Mouse (Mus musculus) 416B (cell line): Measurements from ENCODE around the gene Art5.

Experiments
- DNase-seq: peaks from one replicate; pipeline ENCODE4 v3.0.0; 2011; ENCODE audit warnings: low read depth

Art5 gene

GRCm38 (mm10) chr7:102081784-102082183 lies 27.5 kb downstream of the Art5 start:
- DNase-seq: no peak

- no peak for DNase-seq
Observed at GRCm38 (mm10) chr7:102080311-102080710, 29.0 kb downstream of the Art5 start.

GRCm38 (mm10) chr7:102078517-102078916 lies 30.8 kb downstream of the Art5 start:
- peak; percentile 54 for DNase-seq

GRCm38 (mm10) chr7:102076714-102077296 lies 32.5 kb downstream of the Art5 start:
- peak; percentile 69 for DNase-seq

GRCm38 (mm10) chr7:102066363-102066762 lies 42.9 kb downstream of the Art5 start:
- DNase-seq: peak; percentile 26

- peak; percentile 97 for DNase-seq
Observed at GRCm38 (mm10) chr7:102065046-102065891, 44.0 kb downstream of the Art5 start, which contains the start of the genes Rnf121, Xndc1 and Xntrpc. Gene Rnf121 (minus strand): TSS chr7:102065469. Gene Xndc1 (plus strand): TSS chr7:102065511. Gene Xntrpc (plus strand): TSS chr7:102065713.

- DNase-seq: peak; percentile 10
Observed at GRCm38 (mm10) chr7:102064655-102065045, 44.6 kb downstream of the Art5 start.

GRCm38 (mm10) chr7:102063891-102064290 lies 45.4 kb downstream of the Art5 start:
- peak; percentile 78 for DNase-seq

- DNase-seq: no peak
Observed at GRCm38 (mm10) chr7:102062203-102062602, 47.1 kb downstream of the Art5 start.

GRCm38 (mm10) chr7:102061353-102061752 lies 47.9 kb downstream of the Art5 start:
- no peak for DNase-seq

- peak; percentile 56 for DNase-seq
Observed at GRCm38 (mm10) chr7:102048524-102048923, 60.8 kb downstream of the Art5 start.
